Mouse (Mus musculus): ENCODE data around the gene Bin2. TPM values are rescaled to one million over a fixed set of nuclear protein-coding genes. Genes with fewer than 3 reads are reported as not detected.

The Bin2 gene
- total and polyA plus RNA-seq, 3 experiments, result 1.6 to 3.0 (median 2.0) TPM

- no peaks in the 10 kb centered on the region for H3K27me3 ChIP-seq (ENCODE audit: control insufficient read depth, insufficient read depth, low read length)
- H3K79me2 ChIP-seq (replicated peaks; ENCODE audit: control insufficient read depth, insufficient read depth, low read length), result no peaks in the 10 kb centered on the region
- intact Hi-C loops (cut with DNase I), result loop anchor here (1.0 kb wide), 1 partner anchor 13 kb away; no protein-coding TSS in a partner anchor
- 62% methylated on average over 21 of the region's 21 CpGs for WGBS
- no peak overlapping the region for H3K27ac ChIP-seq
- DNase-seq, result no peak
- TF ChIP-seq CTCF (IDR thresholded peaks at IDR 0.05) (no peak), EP300 (IDR thresholded peaks at IDR 0.05; ENCODE audit: insufficient read depth, low read depth, low read length) (no peak), POLR2A (IDR thresholded peaks at IDR 0.05; ENCODE audit: insufficient read depth, low read depth, low read length) (no peak)
- no peak overlapping the region for H3K9ac ChIP-seq (ENCODE audit: low read depth, low read length)
- no peaks in the 10 kb centered on the region for H3K36me3 ChIP-seq (ENCODE audit: control insufficient read depth, insufficient read depth, low read length)
- H3K4me1 ChIP-seq (ENCODE audit: control insufficient read depth, insufficient read depth, low read length), result no peaks in the 10 kb centered on the region
- peak overlapping the region; percentile 84; the same call in 1 of the 2 replicates for H3K4me3 ChIP-seq
Observed at GRCm38 (mm10) chr15:100600696-100601272, 68.6 kb downstream of the Bin2 start.

DNA sequence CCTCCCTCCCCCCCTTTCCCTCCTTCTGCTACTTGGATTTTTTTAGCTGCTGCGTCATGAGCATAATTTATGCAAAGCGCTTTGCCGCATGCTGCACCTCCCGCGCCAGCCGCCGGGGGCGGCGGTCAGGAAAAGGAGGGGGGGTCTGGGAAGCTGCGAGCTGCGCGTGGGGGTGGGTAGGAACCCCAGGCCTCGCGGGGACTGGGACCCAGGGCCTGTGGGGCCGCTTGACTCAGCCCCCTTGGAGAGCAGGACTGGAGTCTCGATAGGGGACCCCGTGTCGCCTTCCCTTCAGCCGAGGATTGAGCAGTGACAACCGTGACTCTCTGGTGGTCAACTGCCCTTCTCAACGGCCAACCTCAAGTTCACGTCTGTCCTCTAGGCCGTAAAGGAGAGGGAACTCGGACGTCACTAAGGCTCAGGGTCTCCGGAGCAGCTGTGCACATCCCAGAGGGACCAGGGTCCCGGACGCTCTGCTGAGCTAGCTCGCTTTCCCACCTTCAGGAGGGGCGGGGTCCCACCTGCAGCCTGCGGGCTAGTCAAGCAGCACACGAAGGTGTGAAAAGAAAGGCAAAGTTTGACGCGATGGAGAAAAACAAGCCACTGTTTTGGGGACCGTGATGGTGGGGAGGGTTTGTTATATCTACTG lies 69.2 kb downstream of the Bin2 start:
- Histone ChIP-seq H3K4me1 (ENCODE audit: control insufficient read depth, insufficient read depth, low read length) (no peaks in the 10 kb centered on the region), H3K9ac (ENCODE audit: low read depth, low read length) (peak overlapping the region; percentile 93), H3K4me3 (peak overlapping the region; percentile 84), H3K27ac (peak overlapping the region; percentile 78), H3K27me3 (ENCODE audit: control insufficient read depth, insufficient read depth, low read length) (no peaks in the 10 kb centered on the region), H3K79me2 (replicated peaks; ENCODE audit: control insufficient read depth, insufficient read depth, low read length) (no peaks in the 10 kb centered on the region), H3K36me3 (ENCODE audit: control insufficient read depth, insufficient read depth, low read length) (no peaks in the 10 kb centered on the region)
- intact Hi-C loops (cut with DNase I), result loop anchor here (1.0 kb wide), 1 partner anchor 13 kb away; no protein-coding TSS in a partner anchor
- TF ChIP-seq EP300 (IDR thresholded peaks at IDR 0.05; ENCODE audit: insufficient read depth, low read depth, low read length) (no peak), CTCF (IDR thresholded peaks at IDR 0.05) (peak; percentile 74), POLR2A (IDR thresholded peaks at IDR 0.05; ENCODE audit: insufficient read depth, low read depth, low read length) (no peak)
- 5% methylated on average over 29 of the region's 35 CpGs for WGBS
- peak; percentile 83 to 85 for DNase-seq

- H3K79me2 ChIP-seq (replicated peaks; ENCODE audit: control insufficient read depth, insufficient read depth, low read length), result no peaks in the 10 kb centered on the region
- peak within 1 kb of the TSS; percentile 84 for H3K4me3 ChIP-seq
- intact Hi-C loops (cut with DNase I), result loop anchor here (1.0 kb wide), 1 partner anchor 14 kb away; no protein-coding TSS in a partner anchor
- H3K9ac ChIP-seq (ENCODE audit: low read depth, low read length), result peak within 1 kb of the TSS; percentile 93
- no peaks in the 10 kb centered on the region for H3K4me1 ChIP-seq (ENCODE audit: control insufficient read depth, insufficient read depth, low read length)
- TF ChIP-seq EP300 (IDR thresholded peaks at IDR 0.05; ENCODE audit: insufficient read depth, low read depth, low read length) (no peak), POLR2A (IDR thresholded peaks at IDR 0.05; ENCODE audit: insufficient read depth, low read depth, low read length) (no peak), CTCF (IDR thresholded peaks at IDR 0.05) (no peak)
- DNase-seq, result peak; percentile 78
- H3K27me3 ChIP-seq (ENCODE audit: control insufficient read depth, insufficient read depth, low read length), result no peaks in the 10 kb centered on the region
- H3K36me3 ChIP-seq (ENCODE audit: control insufficient read depth, insufficient read depth, low read length), result no peaks in the 10 kb centered on the region
- H3K27ac ChIP-seq, result peak within 1 kb of the TSS; percentile 78
- WGBS, result 1% methylated on average over 73 of the region's 76 CpGs
Observed at GRCm38 (mm10) chr15:100599276-100600046, 69.9 kb downstream of the Bin2 start, which contains the start of gene Pou6f1. Gene Pou6f1, minus strand, starts transcription at chr15:100599984.

DNA sequence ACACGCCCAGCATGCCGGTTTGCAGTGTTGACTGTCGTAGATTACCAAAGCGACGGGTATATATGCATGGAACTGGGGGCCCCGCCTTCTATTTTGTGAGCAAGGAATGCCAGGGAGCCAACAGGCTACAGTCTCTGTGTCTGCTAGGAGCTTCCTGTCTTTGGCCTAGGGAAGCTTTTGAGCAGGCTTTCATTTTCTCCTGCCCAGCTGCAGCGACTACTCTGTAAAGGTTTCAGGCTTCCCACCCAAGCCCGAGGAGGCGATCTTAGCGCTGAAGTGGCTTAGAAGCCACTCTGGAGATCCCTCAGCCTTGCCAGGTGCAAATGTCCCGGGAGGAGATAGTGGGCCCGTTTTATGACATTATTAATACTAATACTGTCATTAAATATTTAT lies 70.5 kb downstream of the Bin2 start:
- Histone ChIP-seq H3K4me1 (ENCODE audit: control insufficient read depth, insufficient read depth, low read length) (no peaks in the 10 kb centered on the region), H3K9ac (ENCODE audit: low read depth, low read length) (peak overlapping the region; percentile 85), H3K79me2 (replicated peaks; ENCODE audit: control insufficient read depth, insufficient read depth, low read length) (no peaks in the 10 kb centered on the region), H3K27me3 (ENCODE audit: control insufficient read depth, insufficient read depth, low read length) (no peaks in the 10 kb centered on the region), H3K4me3 (peak overlapping the region; percentile 84), H3K27ac (peak overlapping the region; percentile 78), H3K36me3 (ENCODE audit: control insufficient read depth, insufficient read depth, low read length) (no peaks in the 10 kb centered on the region)
- peak; percentile 66 to 69 for DNase-seq
- intact Hi-C loops (cut with DNase I), result no loop called here
- 3% methylated on average over 12 of the region's 12 CpGs for WGBS
- TF ChIP-seq POLR2A (IDR thresholded peaks at IDR 0.05; ENCODE audit: insufficient read depth, low read depth, low read length), result peak; percentile 50; the same call in 1 of the 2 replicates
- no peak for TF ChIP-seq EP300 (IDR thresholded peaks at IDR 0.05; ENCODE audit: insufficient read depth, low read depth, low read length)

DNA sequence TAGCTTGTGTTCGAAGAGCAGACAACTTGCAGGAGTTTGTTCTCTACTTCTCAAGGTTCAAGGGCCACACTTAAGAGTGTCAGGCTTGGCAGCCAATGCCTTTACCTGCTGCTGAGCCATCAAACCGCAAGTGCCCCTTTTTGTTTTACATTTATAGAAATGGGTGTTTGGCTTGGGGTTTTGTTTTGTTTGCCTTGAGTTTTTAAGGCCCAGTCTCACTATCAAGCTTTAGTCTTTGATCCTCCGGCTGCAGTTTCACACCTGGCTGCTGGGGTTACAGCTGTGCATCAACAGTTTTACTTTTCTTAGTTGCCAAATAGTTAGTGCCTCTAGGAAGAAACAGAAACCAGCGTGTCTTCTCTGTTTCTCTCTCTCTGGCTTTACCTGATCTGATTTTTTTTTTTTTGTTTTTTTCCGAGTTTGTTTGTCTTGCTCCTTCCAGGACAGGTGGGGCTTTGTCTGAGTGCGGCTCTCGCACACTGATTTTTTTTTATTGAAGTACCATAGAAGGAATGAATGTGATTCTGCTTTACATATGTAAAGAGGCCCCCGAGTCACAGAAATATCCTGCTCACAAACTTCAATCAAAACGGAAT lies 71.0 kb downstream of the Bin2 start:
- H3K27ac ChIP-seq, result peak overlapping the region; percentile 78
- TF ChIP-seq EP300 (IDR thresholded peaks at IDR 0.05; ENCODE audit: insufficient read depth, low read depth, low read length) (no peak), CTCF (IDR thresholded peaks at IDR 0.05) (no peak), POLR2A (IDR thresholded peaks at IDR 0.05; ENCODE audit: insufficient read depth, low read depth, low read length) (no peak)
- no peaks in the 10 kb centered on the region for H3K79me2 ChIP-seq (replicated peaks; ENCODE audit: control insufficient read depth, insufficient read depth, low read length)
- intact Hi-C loops (cut with DNase I), result no loop called here
- WGBS, result 46% methylated on average over 9 of the region's 9 CpGs
- H3K9ac ChIP-seq (ENCODE audit: low read depth, low read length), result peak overlapping the region; percentile 85
- DNase-seq, result no peak
- no peaks in the 10 kb centered on the region for H3K36me3 ChIP-seq (ENCODE audit: control insufficient read depth, insufficient read depth, low read length)
- no peaks in the 10 kb centered on the region for H3K4me1 ChIP-seq (ENCODE audit: control insufficient read depth, insufficient read depth, low read length)
- peak overlapping the region; percentile 84 for H3K4me3 ChIP-seq
- H3K27me3 ChIP-seq (ENCODE audit: control insufficient read depth, insufficient read depth, low read length), result no peaks in the 10 kb centered on the region

Data from heart, adult 2 months (tissue).